Mouse (Mus musculus): ENCODE measurements at regions not wholly inside any gene's neighbourhood (a gene's known extent, or its start where the extent isn't known, plus 50 kb on each side); places are given as distances from the start of the nearest gene placed in this dataset.

DNA sequence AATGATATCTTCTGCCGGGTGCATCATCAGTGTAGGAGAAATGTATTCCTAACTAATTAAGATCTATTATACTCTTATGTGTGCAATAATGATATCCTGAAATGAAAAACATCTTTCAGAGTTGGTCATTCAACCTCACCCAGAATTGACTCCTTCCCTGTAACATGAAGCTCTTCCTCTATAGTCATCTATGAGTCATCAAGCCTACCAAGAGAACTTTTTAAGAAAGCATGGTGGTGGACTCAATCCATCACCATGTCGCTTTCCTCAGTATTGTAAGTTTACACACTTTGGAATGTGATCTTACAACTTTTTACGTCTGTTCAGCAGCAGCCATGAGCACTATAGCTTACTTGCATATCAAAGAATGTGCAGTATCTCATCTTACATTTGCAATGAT lies 1100.2 kb upstream of the Cited2 start:
- no peak for TF ChIP-seq CTCF (IDR thresholded peaks at IDR 0.05; ENCODE audit: low read depth, low read length)
- TF ChIP-seq POLR2A (IDR thresholded peaks at IDR 0.05; ENCODE audit: extremely low read depth, insufficient read depth, low read length) = no peak
